Mouse (Mus musculus) limb, embryonic 15.5 days (tissue): Measurements from ENCODE around the gene Npas3. TPM values are rescaled to one million over a fixed set of nuclear protein-coding genes. Genes with fewer than 3 reads are reported as not detected.

Experiments
- ATAC-seq: fragments of 200-750 bp; cut with Nextera tagmentation; 2 replicates; pipeline ENCODE4 v1.8.0; 2017; ENCODE audit warnings: low read depth, moderate TSS enrichment; ENCODE audit not compliant: insufficient number of reproducible peaks, low FRiP score, low TSS enrichment
- H3K27ac ChIP-seq: fragments of 300-500 bp; sonication (generic); 2 replicates; pipeline ENCODE4 v1.5.1; 2015; ENCODE audit warnings: moderate library complexity, mild to moderate bottlenecking, inconsistent platforms
- H3K27me3 ChIP-seq: fragments of 300-500 bp; sonication (generic); 2 replicates; pipeline ENCODE4 v1.6.1; 2015; ENCODE audit warnings: inconsistent platforms
- H3K36me3 ChIP-seq: fragments of 300-500 bp; sonication (generic); 2 replicates; pipeline ENCODE4 v1.6.1; 2015; ENCODE audit warnings: inconsistent platforms
- H3K4me1 ChIP-seq: fragments of 300-500 bp; sonication (generic); 2 replicates; pipeline ENCODE4 v1.6.1; 2015; ENCODE audit warnings: inconsistent platforms
- H3K4me2 ChIP-seq: fragments of 300-500 bp; sonication (generic); 2 replicates; pipeline ENCODE4 v1.6.1; 2015; ENCODE audit warnings: mild to moderate bottlenecking, inconsistent platforms
- H3K4me3 ChIP-seq: fragments of 300-500 bp; sonication (generic); 2 replicates; pipeline ENCODE4 v1.5.1; 2015; ENCODE audit warnings: mild to moderate bottlenecking, inconsistent platforms
- H3K9ac ChIP-seq: fragments of 300-500 bp; sonication (generic); 2 replicates; pipeline ENCODE4 v1.6.1; 2015; ENCODE audit warnings: inconsistent platforms
- H3K9me3 ChIP-seq: fragments of 300-500 bp; sonication (generic); 2 replicates; pipeline ENCODE4 v1.6.1; 2016; ENCODE audit warnings: inconsistent platforms
- WGBS: fragments of 180-500 bp; shearing (Covaris S2); methylation state at CpG from one replicate; pipeline ENCODE4 v1.1.7; 2015; 5-methylcytosine and 5-hydroxymethylcytosine counted together
- polyA plus RNA-seq: library from polyadenylated mRNA; unstranded; fragments of >200 nt; fragmentation: Nextera tagmentation; extraction: Ambion mirVana; gene quantifications from 2 replicates; pipeline ENCODE4 v1.2.1, GENCODE M21; 2015

Gene Npas3
- polyA plus RNA-seq, 1 experiment from 2014 or later, result 4.2 TPM

DNA sequence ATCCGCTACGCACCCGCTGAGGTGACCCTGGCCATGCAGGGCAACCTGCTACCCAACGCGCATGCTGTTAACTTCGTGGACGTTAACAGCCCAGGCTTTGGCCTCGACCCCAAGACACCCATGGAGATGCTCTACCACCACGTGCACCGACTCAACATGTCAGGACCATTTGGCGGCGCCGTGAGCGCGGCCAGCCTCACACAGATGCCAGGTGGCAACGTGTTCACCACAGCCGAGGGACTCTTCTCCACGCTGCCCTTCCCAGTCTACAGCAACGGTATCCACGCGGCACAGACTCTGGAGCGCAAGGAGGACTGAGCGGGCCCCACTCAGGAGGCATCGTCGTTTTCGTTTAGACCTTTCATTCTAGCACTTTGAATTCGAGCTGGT, 820.3 kb downstream of the Npas3 start:
- H3K9ac ChIP-seq, result no peak overlapping the region
- no peaks in the 10 kb centered on the region for H3K9me3 ChIP-seq
- H3K27me3 ChIP-seq, result peaks cover 49% of the 10 kb centered on the region
- no peak overlapping the region for H3K4me2 ChIP-seq
- no peak overlapping the region for H3K27ac ChIP-seq
- H3K4me1 ChIP-seq, result peaks cover 21% of the 10 kb centered on the region
- whole genome bisulfite sequencing, result 72% methylated on average over 27 of the region's 27 CpGs
- ATAC-seq, result no peak
- no peaks in the 10 kb centered on the region for H3K36me3 ChIP-seq
- no peak overlapping the region for H3K4me3 ChIP-seq

DNA sequence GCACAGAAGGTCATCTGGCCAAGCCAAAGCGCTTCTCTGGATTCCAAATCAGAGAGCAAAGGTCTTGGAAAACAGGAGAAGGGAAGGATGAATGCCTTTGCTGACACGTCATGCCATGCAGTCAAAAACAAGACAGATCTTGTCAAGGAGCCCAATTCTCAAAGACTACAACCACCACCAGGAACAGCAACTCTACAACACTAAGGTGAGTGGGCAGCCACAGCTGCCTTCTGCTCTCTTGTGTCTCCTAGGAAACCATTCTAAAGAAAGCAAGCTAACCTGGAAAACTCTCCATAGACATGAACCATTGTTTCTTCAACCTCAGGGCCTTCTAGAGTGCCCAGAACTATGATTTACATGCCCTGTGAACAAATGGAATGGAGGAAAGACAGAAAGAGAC, 825.5 kb downstream of the Npas3 start:
- no peak overlapping the region for H3K4me2 ChIP-seq
- H3K27me3 ChIP-seq, result peaks cover 3% of the 10 kb centered on the region
- 87% methylated on average over 2 of the region's 2 CpGs for whole genome bisulfite sequencing
- no peak overlapping the region for H3K9ac ChIP-seq
- H3K4me3 ChIP-seq, result no peak overlapping the region
- no peaks in the 10 kb centered on the region for H3K9me3 ChIP-seq
- no peaks in the 10 kb centered on the region for H3K36me3 ChIP-seq
- ATAC-seq, result no peak
- H3K27ac ChIP-seq, result no peak overlapping the region
- H3K4me1 ChIP-seq, result no peaks in the 10 kb centered on the region

DNA sequence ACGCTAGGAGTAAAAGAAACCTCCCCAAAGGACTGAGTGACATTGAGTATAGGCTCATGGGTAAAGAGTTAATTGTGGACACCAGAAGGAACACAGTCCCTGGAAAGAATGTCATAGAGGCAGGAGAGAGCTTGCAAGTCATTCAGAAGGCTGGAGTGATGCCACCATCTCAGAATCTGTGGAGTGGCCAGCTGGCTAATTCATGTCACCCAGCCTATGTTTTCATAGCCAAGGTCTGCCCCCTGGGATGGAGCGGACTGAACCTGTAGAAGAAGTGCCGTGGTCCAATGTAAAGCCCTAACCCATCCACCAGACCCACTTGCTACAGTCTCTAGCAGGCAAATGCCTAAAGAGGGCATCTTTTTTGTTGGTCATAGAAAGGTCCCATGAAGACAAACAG, 832.5 kb downstream of the Npas3 start:
- Histone ChIP-seq H3K9me3 (no peaks in the 10 kb centered on the region), H3K36me3 (no peaks in the 10 kb centered on the region), H3K9ac (no peak overlapping the region), H3K27ac (no peak overlapping the region), H3K4me2 (no peak overlapping the region), H3K27me3 (no peaks in the 10 kb centered on the region), H3K4me3 (no peak overlapping the region), H3K4me1 (no peaks in the 10 kb centered on the region)
- WGBS, result 91% methylated on average over 3 of the region's 3 CpGs
- ATAC-seq, result no peak

DNA sequence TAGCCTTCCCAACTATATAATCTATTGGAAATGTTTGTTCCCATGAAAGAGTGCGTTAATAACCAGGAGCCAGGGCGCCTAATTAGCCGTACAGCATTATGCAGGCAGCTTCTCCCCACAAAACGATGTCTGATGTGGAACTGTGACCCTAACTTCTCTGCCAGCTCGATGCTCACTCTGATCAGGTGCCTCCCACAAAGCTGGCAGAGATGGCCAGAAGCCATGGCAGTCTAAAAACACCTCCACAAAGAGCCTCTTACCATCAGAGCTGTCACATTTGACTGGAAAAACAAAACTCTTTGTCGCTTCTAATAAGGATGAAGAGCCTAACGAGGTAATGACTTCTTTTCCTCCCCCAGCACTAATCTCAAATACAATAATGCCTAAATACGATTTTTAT, 845.3 kb downstream of the Npas3 start:
- Histone ChIP-seq H3K27ac (no peak overlapping the region), H3K27me3 (no peaks in the 10 kb centered on the region), H3K36me3 (no peaks in the 10 kb centered on the region), H3K4me1 (no peaks in the 10 kb centered on the region), H3K9me3 (no peaks in the 10 kb centered on the region), H3K4me2 (no peak overlapping the region), H3K4me3 (no peak overlapping the region), H3K9ac (no peak overlapping the region)
- ATAC-seq, result no peak
- WGBS, result 68% methylated on average over 8 of the region's 8 CpGs

DNA sequence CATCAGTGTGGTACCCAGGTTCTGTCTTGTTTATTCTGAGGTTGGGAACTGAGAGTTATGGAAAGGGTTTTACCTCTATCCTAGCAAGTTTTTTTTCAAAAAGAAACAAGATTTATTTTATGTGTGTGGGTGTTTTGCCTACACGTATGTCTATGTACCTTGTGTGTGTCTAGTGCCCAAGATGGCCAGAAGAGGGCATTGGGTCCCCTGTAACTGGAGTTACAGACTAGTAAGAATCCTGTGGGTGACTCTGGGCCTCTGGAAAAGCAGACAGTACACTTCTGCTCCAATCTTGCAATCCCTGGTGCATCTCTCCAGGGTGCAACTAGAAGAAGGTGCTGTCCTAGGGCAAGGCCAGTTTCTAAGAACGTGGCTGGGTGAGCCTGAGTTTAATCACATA, 848.0 kb downstream of the Npas3 start:
- H3K9me3 ChIP-seq, result no peaks in the 10 kb centered on the region
- no peak overlapping the region for H3K27ac ChIP-seq
- H3K4me1 ChIP-seq, result no peaks in the 10 kb centered on the region
- 64% methylated on average over 2 of the region's 2 CpGs for WGBS
- no peak overlapping the region for H3K4me2 ChIP-seq
- H3K27me3 ChIP-seq, result no peaks in the 10 kb centered on the region
- no peak for ATAC-seq
- H3K9ac ChIP-seq, result no peak overlapping the region
- H3K4me3 ChIP-seq, result no peak overlapping the region
- no peaks in the 10 kb centered on the region for H3K36me3 ChIP-seq

DNA sequence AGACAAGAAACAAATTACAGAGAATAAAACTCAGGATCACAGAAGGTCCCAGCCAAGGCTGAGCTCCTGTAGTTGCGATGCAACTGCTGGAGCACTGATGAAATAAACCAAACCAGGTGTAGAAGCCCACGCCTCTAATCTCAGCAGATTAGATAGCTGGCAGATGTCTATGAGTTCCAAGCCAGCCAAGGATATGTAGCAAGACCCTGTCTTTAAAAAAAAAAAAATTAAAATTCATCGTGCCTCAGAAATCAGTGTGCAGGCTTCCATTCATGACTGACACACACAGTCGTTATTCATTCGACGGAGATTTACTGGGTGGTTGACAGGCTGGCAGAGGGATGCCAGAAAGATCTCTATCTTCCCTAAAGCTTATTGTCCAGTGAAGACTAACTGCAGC, 849.7 kb downstream of the Npas3 start:
- Histone ChIP-seq H3K27ac (no peak overlapping the region), H3K27me3 (no peaks in the 10 kb centered on the region), H3K4me1 (0 out of 2 replicates have a peak, but pooled peaks cover 3% of the 10 kb centered on the region), H3K9me3 (no peaks in the 10 kb centered on the region), H3K4me2 (no peak overlapping the region), H3K4me3 (no peak overlapping the region), H3K9ac (no peak overlapping the region), H3K36me3 (no peaks in the 10 kb centered on the region)
- ATAC-seq, result no peak
- 68% methylated on average over 6 of the region's 6 CpGs for WGBS

DNA sequence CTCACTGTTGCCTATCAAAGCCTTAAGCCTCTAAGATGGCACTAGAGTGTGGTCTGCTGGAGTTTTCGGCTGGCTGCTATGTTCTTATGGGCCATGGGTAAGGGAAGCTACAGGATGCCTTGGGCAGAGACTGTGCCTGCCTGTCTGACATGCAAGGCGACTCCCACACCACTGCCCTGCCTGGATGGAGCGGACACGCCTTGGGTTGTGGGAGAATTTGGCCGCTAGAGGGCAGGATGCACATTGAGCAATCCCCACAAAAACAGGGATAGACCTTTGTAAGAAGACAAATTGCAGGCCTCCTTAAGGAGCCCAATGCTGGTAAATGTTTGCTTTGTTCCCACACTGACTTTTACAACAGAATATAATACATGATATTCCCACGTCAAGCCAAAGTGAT, 850.3 kb downstream of the Npas3 start:
- no peak overlapping the region for H3K4me3 ChIP-seq
- 11% methylated on average over 6 of the region's 6 CpGs for WGBS
- H3K4me1 ChIP-seq, result 0 out of 2 replicates have a peak, but pooled peaks cover 3% of the 10 kb centered on the region
- no peak overlapping the region for H3K27ac ChIP-seq
- H3K27me3 ChIP-seq, result no peaks in the 10 kb centered on the region
- ATAC-seq, result no peak
- H3K9me3 ChIP-seq, result no peaks in the 10 kb centered on the region
- no peak overlapping the region for H3K4me2 ChIP-seq
- no peaks in the 10 kb centered on the region for H3K36me3 ChIP-seq
- H3K9ac ChIP-seq, result no peak overlapping the region

DNA sequence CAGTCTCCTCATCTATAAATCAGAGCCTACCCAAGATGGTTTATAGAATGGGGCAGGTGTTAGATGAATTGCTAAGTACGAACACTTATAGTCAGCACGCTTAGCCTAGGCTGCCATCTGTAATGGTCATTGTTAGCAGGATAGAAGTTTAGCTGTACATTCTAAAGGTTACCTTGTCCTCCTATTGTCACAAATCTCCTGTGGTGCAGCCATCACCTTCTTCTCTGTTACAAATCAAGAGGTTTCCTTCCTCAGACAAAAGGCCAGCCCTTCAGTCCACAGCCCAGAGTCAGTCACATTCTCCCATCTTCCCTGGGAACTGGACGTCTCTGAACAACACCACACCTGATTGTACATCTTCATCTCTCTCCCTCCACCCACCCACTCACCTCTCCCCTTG, 851.0 kb downstream of the Npas3 start:
- Histone ChIP-seq H3K9me3 (no peaks in the 10 kb centered on the region), H3K27ac (no peak overlapping the region), H3K9ac (no peak overlapping the region), H3K4me1 (0 out of 2 replicates have a peak, but pooled peaks cover 3% of the 10 kb centered on the region), H3K4me2 (no peak overlapping the region), H3K36me3 (no peaks in the 10 kb centered on the region), H3K27me3 (no peaks in the 10 kb centered on the region), H3K4me3 (no peak overlapping the region)
- no peak for ATAC-seq
- 93% methylated on average over 3 of the region's 3 CpGs for WGBS

DNA sequence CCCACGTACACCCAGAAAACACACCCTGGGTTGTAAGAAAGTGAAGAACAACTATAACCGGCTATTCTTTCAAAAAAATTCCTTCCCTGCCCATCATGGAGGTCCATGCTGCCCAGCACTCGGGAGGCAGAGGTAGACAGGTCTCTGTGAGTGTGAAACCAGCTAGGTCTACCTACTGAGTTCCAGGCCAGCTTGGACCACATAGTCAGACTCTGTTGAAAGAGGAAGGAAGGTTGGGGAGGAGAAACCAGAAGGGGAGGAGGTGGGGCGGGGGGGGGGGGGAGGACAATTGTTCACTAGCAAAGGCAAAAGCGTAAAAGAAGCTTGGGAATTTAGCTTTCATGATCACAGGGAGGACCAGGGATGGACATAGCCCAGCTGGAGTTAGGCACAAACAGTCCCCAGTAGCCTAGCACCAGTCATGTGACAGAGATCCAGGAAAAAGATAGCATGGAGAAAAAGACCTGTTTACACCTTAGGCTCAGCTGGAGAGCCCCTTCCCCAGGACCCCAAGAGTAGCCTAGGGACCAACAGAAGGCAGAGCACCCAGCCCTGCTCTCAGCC, 852.9 kb downstream of the Npas3 start:
- Histone ChIP-seq H3K4me2 (no peak overlapping the region), H3K36me3 (no peaks in the 10 kb centered on the region), H3K4me1 (0 out of 2 replicates have a peak, but pooled peaks cover 3% of the 10 kb centered on the region), H3K4me3 (no peak overlapping the region), H3K27me3 (no peaks in the 10 kb centered on the region), H3K9ac (no peak overlapping the region), H3K27ac (no peak overlapping the region), H3K9me3 (no peaks in the 10 kb centered on the region)
- WGBS, result 71% methylated on average over 4 of the region's 5 CpGs
- no peak for ATAC-seq

DNA sequence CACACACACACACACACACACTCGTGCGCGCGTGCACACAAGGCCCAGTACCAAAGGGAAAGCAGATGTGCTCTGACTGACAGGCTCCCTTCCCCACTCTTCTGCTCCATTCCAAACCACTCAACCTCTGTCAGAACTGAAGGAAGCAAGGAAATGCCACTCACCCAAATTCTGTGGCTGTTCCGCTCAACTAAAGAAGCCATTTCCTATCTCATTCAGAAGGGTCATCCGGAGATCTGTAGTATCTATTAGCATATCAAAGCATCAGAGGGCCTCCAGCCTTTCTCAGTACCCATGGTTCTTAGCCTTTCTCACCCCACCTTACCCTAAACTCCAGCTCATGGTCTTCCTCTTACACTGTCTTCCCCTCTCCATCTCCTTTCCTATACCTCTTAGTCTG, 854.0 kb downstream of the Npas3 start:
- no peaks in the 10 kb centered on the region for H3K36me3 ChIP-seq
- no peak overlapping the region for H3K4me2 ChIP-seq
- no peak overlapping the region for H3K4me3 ChIP-seq
- ATAC-seq, result no peak
- H3K9me3 ChIP-seq, result no peaks in the 10 kb centered on the region
- 0 out of 2 replicates have a peak, but pooled peaks cover 3% of the 10 kb centered on the region for H3K4me1 ChIP-seq
- H3K9ac ChIP-seq, result no peak overlapping the region
- H3K27ac ChIP-seq, result no peak overlapping the region
- 54% methylated on average over 6 of the region's 6 CpGs for WGBS
- no peaks in the 10 kb centered on the region for H3K27me3 ChIP-seq

DNA sequence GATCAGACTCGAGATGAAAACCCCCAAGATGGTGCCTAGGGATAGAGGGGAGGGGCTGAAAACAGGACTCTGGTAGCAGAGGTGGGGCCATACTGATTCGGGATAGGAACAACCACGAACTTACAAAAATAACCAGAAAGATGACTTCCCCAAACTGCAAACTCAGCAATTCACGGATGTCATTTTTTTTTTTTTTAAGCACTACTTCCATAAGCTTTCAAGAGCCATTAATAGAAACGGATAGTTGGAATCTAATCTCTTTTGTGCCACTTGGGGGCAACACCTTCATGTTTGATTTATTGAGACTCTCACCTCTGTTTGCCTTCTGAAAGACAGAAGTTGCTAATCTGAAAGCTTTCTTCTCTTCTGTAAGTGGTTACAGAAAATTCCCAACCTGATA, 857.1 kb downstream of the Npas3 start:
- Histone ChIP-seq H3K4me2 (no peak overlapping the region), H3K4me3 (no peak overlapping the region), H3K9ac (no peak overlapping the region), H3K27me3 (no peaks in the 10 kb centered on the region), H3K9me3 (no peaks in the 10 kb centered on the region), H3K27ac (no peak overlapping the region), H3K36me3 (no peaks in the 10 kb centered on the region), H3K4me1 (0 out of 2 replicates have a peak, but pooled peaks cover 3% of the 10 kb centered on the region)
- WGBS, result 44% methylated on average over 5 of the region's 5 CpGs
- ATAC-seq, result no peak

DNA sequence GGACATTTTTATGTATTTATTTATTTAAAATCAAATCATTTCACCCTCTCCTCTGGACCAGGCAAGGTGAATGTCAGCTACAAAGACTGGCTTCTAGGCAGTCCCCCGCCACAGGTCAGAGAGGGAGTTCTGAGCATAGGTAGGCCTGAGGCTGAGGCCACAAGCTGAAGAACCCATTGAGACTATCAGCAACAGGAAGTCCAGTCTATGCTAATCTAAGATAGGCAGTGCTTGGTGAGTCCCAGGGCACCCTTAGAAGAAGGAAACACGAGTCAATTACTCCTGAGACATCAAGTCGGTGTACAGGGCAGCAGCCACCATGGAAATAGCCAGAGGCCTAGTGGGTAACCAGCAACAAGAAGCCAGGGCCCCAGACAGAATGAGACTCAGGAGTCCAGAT, 857.5 kb downstream of the Npas3 start:
- no peak overlapping the region for H3K4me3 ChIP-seq
- H3K4me2 ChIP-seq, result no peak overlapping the region
- no peaks in the 10 kb centered on the region for H3K27me3 ChIP-seq
- 71% methylated on average over 3 of the region's 3 CpGs for WGBS
- no peaks in the 10 kb centered on the region for H3K36me3 ChIP-seq
- 0 out of 2 replicates have a peak, but pooled peaks cover 3% of the 10 kb centered on the region for H3K4me1 ChIP-seq
- no peak for ATAC-seq
- H3K27ac ChIP-seq, result no peak overlapping the region
- H3K9ac ChIP-seq, result no peak overlapping the region
- no peaks in the 10 kb centered on the region for H3K9me3 ChIP-seq

DNA sequence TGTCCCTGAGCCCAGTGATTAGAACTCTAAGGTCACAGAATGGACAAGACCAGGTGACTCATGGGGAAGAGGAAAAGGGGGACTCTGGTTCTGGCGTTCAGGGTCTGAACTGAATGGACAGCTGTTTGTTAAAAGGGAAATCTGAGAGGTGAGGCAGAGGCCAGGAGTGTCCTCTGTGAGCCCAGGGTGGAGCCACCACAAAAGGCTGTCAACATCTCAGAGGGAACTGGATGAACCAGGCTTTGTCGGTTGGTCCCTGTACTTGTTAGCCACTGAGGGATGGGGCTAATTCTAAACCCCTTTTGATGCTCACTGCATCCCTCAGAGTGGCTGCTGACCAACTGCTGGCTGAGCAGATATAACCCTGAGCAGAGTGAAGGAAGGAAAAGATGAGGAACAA, 861.9 kb downstream of the Npas3 start:
- Histone ChIP-seq H3K4me2 (no peak overlapping the region), H3K4me3 (no peak overlapping the region), H3K4me1 (no peaks in the 10 kb centered on the region), H3K9me3 (no peaks in the 10 kb centered on the region), H3K27ac (no peak overlapping the region), H3K36me3 (no peaks in the 10 kb centered on the region), H3K27me3 (no peaks in the 10 kb centered on the region), H3K9ac (no peak overlapping the region)
- 34% methylated on average over 2 of the region's 2 CpGs for WGBS
- no peak for ATAC-seq
